Mouse (Mus musculus) brain, embryonic 14.5 days (tissue): ENCODE data around the gene Tmem131.

Experiments used
- CTCF ChIP-seq: fragments of 200-500 bp; IDR thresholded peaks from 2 replicates; pipeline ENCODE4 v1.5.1; 2012; ENCODE audit warnings: inconsistent platforms, mild to moderate bottlenecking, moderate library complexity, borderline replicate concordance; ENCODE audit not compliant: insufficient read depth, insufficient read length; ENCODE audit errors: extremely low read depth
- POLR2A ChIP-seq: fragments of 200-500 bp; IDR thresholded peaks from 2 replicates; pipeline ENCODE4 v1.6.1; 2012; ENCODE audit warnings: mild to moderate bottlenecking, inconsistent platforms, borderline replicate concordance; ENCODE audit not compliant: poor library complexity, insufficient read depth, insufficient read length, severe bottlenecking; ENCODE audit errors: extremely low read depth

GRCm38 (mm10) chr1:36845031-36845430, 98.4 kb downstream of the Tmem131 start:
- TF ChIP-seq POLR2A (no peak), CTCF (no peak)
